Mouse (Mus musculus) gastrocnemius, postnatal 36 days (tissue): Measurements from ENCODE around the gene Olfr356. TPM values are rescaled to one million over a fixed set of nuclear protein-coding genes. Genes with fewer than 3 reads are reported as not detected.

Source experiments
- DNase-seq, 2 experiments: peaks; one replicate each; pipeline ENCODE4 v3.0.0; 2022
- intact Hi-C: fragments of 180-260 bp; cut with DNase I; formaldehyde crosslinking; loops from one replicate; pipeline ENCODE4 v1.15.1; 2025
- long read RNA-seq, 2 experiments: library from polyadenylated mRNA; stranded (forward); transcript quantifications; one replicate each; pipeline ENCODE4 v2.0.0; 2021
- total RNA-seq, 2 experiments: library from RNA; stranded (reverse); gene quantifications; 2 replicates each; pipeline ENCODE4 v1.2.3; 2021

Olfr356 gene
- not detected for total RNA-seq
- long read RNA-seq, experiment 1 = 0 reads
- long read RNA-seq, experiment 2 = 0 reads

DNA sequence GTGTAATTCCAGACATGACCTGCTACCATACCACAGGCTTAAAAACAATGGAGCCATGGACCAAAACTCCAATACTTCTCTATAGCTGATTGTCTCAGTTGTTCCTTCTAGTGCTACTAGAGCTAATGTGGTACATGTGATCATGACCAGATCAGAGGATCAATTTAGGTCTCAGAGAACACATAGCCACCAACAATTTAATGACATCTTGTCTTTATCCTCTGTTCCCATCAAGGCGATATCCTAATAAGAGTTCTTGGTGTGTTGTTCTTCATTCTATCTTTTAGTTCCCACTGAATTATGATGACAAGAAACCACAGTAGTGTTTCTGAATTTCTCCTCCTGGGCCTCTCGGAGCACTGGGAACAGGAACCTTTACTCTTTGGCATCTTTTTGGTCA lies at the start of gene Olfr356:
TSS of gene Olfr356 (plus strand) at position 301 of the 400 bp plus-strand sequence.
- DNase-seq = no peak
- intact Hi-C loops = no loop called here

GRCm38 (mm10) chr2:36892836-36893235 lies 44.1 kb upstream of the Olfr356 start, which contains the start of gene Olfr353:
Gene Olfr353 (minus strand): TSS chr2:36892936.
- no peak for DNase-seq
- intact Hi-C loops = no loop called here

DNA sequence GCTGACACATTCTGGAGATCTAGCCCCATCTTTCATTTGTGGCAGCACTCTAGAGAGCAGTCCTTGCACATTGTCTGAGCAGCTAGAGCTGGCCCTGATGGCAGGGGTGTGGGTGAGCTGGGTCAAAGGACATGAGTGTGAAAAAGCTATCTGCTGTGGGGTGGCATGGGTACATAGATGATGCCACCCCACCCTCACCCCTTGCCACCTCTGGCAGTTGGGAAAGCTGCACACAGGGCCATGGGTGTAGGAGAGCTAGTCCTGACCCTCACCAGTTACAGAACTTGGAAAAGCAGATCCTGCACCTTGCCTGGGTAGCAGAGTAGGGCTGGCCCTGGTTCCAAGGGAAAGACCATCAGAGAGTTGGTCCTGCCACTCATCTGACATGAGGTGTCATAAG lies 39.8 kb upstream of the Olfr356 start:
- no peak for DNase-seq
- intact Hi-C loops = no loop called here

DNA sequence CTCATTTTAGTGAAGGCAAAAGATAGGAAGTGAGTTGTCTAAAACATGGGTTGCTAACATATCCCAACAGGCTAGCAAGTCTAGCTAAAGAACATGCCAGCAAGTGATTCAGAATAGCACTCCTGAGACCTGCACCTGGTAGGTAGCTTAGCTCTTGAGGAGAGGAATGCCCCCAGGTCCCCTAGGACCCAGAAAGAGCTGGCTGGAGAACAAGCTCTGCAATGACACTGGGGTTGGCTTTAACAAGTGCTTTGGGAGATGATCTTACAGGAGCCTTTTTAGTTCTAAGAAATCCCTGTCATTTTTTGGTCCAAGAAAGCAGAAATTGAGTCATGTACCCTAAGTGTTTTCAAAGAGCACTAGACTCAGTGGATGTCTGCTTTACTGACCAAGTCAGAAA lies 31.5 kb upstream of the Olfr356 start, which contains the start of gene Olfr354:
TSS of gene Olfr354 (plus strand) at position 301 of the 400 bp plus-strand sequence.
- no peak for DNase-seq
- intact Hi-C loops = no loop called here

GRCm38 (mm10) chr2:36928797-36929196 lies 8.1 kb upstream of the Olfr356 start, which contains the start of gene Olfr355:
Gene Olfr355 (minus strand): TSS chr2:36928897.
- intact Hi-C loops = no loop called here
- no peak for DNase-seq

Other genes with a start within 250 kb of the Olfr356 start
- not detected for gene Olfr347, start 205.2 kb upstream of the Olfr356 start, total RNA-seq
- not detected for gene Olfr348, start 152.8 kb upstream of the Olfr356 start, total RNA-seq
- not detected for gene Olfr50, start 146.6 kb upstream of the Olfr356 start, total RNA-seq
- gene Olfr3, start 120.1 kb upstream of the Olfr356 start, total RNA-seq = not detected
- not detected for gene Olfr350, start 90.8 kb upstream of the Olfr356 start, total RNA-seq
- gene Olfr351, start 74.5 kb upstream of the Olfr356 start, total RNA-seq = not detected
- not detected for gene Olfr352, start 68.7 kb upstream of the Olfr356 start, total RNA-seq
- not detected for gene Olfr353, start 44.2 kb upstream of the Olfr356 start, total RNA-seq
- gene Olfr354, start 31.4 kb upstream of the Olfr356 start, total RNA-seq = not detected
- not detected for gene Olfr355, start 8.2 kb upstream of the Olfr356 start, total RNA-seq
- gene Olfr357, start 56.7 kb downstream of the Olfr356 start, total RNA-seq = not detected
- gene Olfr358, start 72.2 kb downstream of the Olfr356 start, total RNA-seq = not detected
- gene Olfr360, start 128.6 kb downstream of the Olfr356 start, total RNA-seq = not detected
- not detected for gene Olfr361, start 152.2 kb downstream of the Olfr356 start, total RNA-seq
- not detected for gene Olfr362, start 180.8 kb downstream of the Olfr356 start, total RNA-seq
- not detected for gene Olfr364-ps1, start 202.2 kb downstream of the Olfr356 start, total RNA-seq